Mouse (Mus musculus) neural tube, embryonic 11.5 days (tissue): Measurements from ENCODE around the gene Hspa4. TPM values are rescaled to one million over a fixed set of nuclear protein-coding genes. Genes with fewer than 3 reads are reported as not detected.
"Not testable (repeated sequence)": the region's sequence is repeated elsewhere in the genome, so short reads cannot be mapped to it uniquely, and the experiment has no call there.

Experiments
- ATAC-seq: fragments of 200-750 bp; cut with Nextera tagmentation; 2 replicates; pipeline ENCODE4 v1.8.0; 2017; ENCODE audit warnings: moderate number of reproducible peaks, mild to moderate bottlenecking, moderate TSS enrichment, moderate library complexity; ENCODE audit not compliant: insufficient read depth, low FRiP score, low TSS enrichment
- DNase-seq: peaks from one replicate; pipeline ENCODE4 v3.0.0-alpha.2; 2015; ENCODE audit warnings: low spot score
- H3K27ac ChIP-seq: fragments of 300-500 bp; sonication (generic); 2 replicates; pipeline ENCODE4 v1.5.1; 2014; ENCODE audit warnings: low read depth, mild to moderate bottlenecking, low read length
- H3K27me3 ChIP-seq: fragments of 300-500 bp; sonication (generic); 2 replicates; pipeline ENCODE4 v1.6.1; 2014; ENCODE audit warnings: mild to moderate bottlenecking, low read length, mixed read lengths; ENCODE audit not compliant: control insufficient read depth, insufficient read depth
- H3K36me3 ChIP-seq: fragments of 300-500 bp; sonication (generic); 2 replicates; pipeline ENCODE4 v1.6.1; 2014; ENCODE audit warnings: mild to moderate bottlenecking, low read length, moderate library complexity, mixed read lengths; ENCODE audit not compliant: control insufficient read depth, insufficient read depth
- H3K4me1 ChIP-seq: fragments of 300-500 bp; sonication (generic); 2 replicates; pipeline ENCODE4 v1.6.1; 2014; ENCODE audit warnings: low read length, mixed read lengths; ENCODE audit not compliant: control insufficient read depth, insufficient read depth
- H3K4me2 ChIP-seq: fragments of 300-500 bp; sonication (generic); 2 replicates; pipeline ENCODE4 v1.6.1; 2014; ENCODE audit warnings: low read depth, mild to moderate bottlenecking, moderate library complexity
- H3K4me3 ChIP-seq: fragments of 300-500 bp; sonication (generic); 2 replicates; pipeline ENCODE4 v1.5.1; 2014; ENCODE audit warnings: low read depth, low read length
- H3K9ac ChIP-seq: fragments of 300-500 bp; sonication (generic); 2 replicates; pipeline ENCODE4 v1.6.1; 2014; ENCODE audit warnings: mild to moderate bottlenecking, low read length
- H3K9me3 ChIP-seq: fragments of 300-500 bp; sonication (generic); 2 replicates; pipeline ENCODE4 v1.6.1; 2016; ENCODE audit warnings: low read length; ENCODE audit not compliant: control insufficient read depth
- WGBS: fragments of 180-500 bp; shearing (Covaris S2); extraction: QIAGEN DNeasy Blood & Tissue Kit; methylation state at CpG from one replicate; pipeline ENCODE4 v1.1.7; 2014; 5-methylcytosine and 5-hydroxymethylcytosine counted together
- polyA plus RNA-seq: library from polyadenylated mRNA; unstranded; fragments of >200 nt; fragmentation: Nextera tagmentation; extraction: Ambion mirVana; gene quantifications from 2 replicates; pipeline ENCODE4 v1.2.1, GENCODE M21; 2014

Gene Hspa4
- polyA plus RNA-seq, 1 experiment from 2014 or later, result 115 TPM

DNA sequence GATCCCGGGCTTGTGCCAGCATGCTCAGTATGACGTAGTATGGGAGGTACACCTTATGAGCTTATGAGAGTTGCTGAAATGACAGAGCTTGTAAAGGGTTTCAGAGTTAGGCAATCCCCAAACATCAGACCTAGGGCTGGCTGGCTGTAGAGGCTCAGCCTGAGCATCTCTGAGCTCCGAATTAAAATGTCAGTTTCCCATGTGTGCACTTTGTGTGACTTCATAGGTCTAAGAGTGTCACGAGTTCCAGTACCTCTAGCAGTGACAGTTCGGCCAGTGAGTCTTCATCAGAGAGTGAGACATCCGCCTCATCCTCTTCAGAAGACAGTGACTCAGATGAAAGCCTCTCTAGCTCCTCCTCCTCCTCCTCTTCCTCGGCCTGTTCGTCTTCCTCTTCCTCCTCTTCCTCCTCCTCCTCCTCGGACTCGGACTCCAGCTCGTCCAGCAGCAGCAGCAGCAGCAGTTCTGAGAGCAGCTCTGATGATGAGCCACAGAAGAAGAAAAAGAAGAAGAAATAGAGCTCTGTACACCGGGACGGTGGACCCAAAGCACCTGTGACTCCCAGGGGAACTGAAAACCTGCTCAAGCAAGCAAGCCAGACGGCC lies 31.9 kb upstream of the Hspa4 start:
- peaks cover 7% of the 10 kb centered on the region for H3K36me3 ChIP-seq
- H3K9me3 ChIP-seq, result no peaks in the 10 kb centered on the region
- no peak overlapping the region for H3K4me2 ChIP-seq
- H3K27ac ChIP-seq, result no peak overlapping the region
- no peaks in the 10 kb centered on the region for H3K27me3 ChIP-seq
- DNase-seq (no peak), ATAC-seq (no peak)
- no peak overlapping the region for H3K9ac ChIP-seq
- no peak overlapping the region for H3K4me3 ChIP-seq
- 88% methylated on average over 14 of the region's 14 CpGs for WGBS
- H3K4me1 ChIP-seq, result no peaks in the 10 kb centered on the region

DNA sequence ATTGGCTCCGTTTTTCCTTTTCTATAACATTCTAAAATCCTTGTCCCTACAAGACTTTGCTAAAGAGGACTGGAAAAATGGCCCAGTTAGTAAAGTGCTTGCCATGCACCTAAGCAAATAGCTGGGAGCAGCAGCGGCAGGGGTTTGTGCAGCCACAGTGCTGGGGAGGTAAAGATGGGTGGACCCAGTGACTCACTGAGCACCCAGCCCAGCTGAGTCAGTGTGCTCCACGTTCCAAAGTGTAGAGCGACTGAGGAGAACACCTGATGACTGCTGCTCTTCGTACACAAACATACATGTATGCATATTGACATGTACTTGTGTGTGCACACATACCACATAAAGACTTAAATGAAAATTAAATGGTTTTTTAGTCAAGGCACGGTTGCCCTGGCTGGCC lies 30.9 kb upstream of the Hspa4 start:
- Histone ChIP-seq H3K9me3 (no peaks in the 10 kb centered on the region), H3K4me1 (no peaks in the 10 kb centered on the region), H3K27me3 (no peaks in the 10 kb centered on the region), H3K36me3 (peaks cover 7% of the 10 kb centered on the region), H3K4me2 (no peak overlapping the region), H3K4me3 (no peak overlapping the region), H3K27ac (no peak overlapping the region), H3K9ac (no peak overlapping the region)
- DNase-seq, result no peak
- ATAC-seq, result no peak
- WGBS, result 94% methylated on average over 6 of the region's 6 CpGs

DNA sequence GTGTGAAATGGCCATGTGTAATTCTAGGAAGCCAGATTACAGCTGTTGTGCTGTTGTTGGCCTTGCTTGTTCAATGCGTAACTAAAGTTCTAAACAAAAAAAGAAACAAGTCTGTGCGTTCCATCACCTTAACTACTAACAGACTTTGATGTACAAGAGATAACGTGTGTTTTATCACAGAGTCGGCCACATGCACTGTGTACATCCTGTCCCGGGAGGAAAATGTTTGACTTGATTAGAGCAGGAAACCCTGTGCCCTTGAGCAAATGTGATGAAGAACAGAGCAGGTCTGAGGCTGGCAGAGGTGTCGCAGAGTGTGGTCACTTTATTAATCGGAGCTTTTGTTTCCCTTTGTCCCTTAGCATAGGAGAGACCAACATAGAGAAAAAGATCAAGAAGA lies 30.1 kb upstream of the Hspa4 start:
- Histone ChIP-seq H3K36me3 (peaks cover 7% of the 10 kb centered on the region), H3K9me3 (no peaks in the 10 kb centered on the region), H3K4me1 (no peaks in the 10 kb centered on the region), H3K9ac (no peak overlapping the region), H3K4me2 (no peak overlapping the region), H3K27me3 (no peaks in the 10 kb centered on the region), H3K4me3 (no peak overlapping the region), H3K27ac (no peak overlapping the region)
- no peak for ATAC-seq
- DNase-seq, result no peak
- WGBS, result 96% methylated on average over 7 of the region's 7 CpGs

DNA sequence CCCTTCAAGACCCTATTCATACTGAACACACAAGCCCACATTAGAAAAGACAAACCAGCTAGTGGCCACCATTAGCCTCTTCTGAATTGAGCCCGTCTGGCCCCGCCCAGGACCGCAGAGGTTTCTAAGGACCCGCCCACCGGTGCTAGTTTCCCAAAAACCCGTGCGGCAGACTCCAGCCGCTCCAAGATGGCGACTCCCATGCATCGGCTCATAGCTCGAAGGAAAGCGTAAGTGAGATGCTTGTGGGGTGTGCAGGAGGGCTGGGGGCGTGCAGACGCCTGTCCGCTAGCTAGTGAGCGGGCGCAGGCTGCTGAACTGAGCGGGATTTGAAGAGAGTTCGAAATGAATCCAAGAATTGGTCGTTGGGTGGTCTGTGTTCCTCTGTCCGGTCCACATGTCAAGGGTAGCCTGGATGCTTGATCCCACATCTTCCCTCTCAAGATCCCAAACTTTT lies 24.3 kb upstream of the Hspa4 start, which contains the start of gene Zcchc10:
Gene Zcchc10, plus strand, starts transcription at position 168 of the 457 bp plus-strand sequence.
- H3K36me3 ChIP-seq, result 0 out of 2 replicates have a peak, but pooled peaks cover 4% of the 10 kb centered on the region
- no peaks in the 10 kb centered on the region for H3K9me3 ChIP-seq
- ATAC-seq (peak; percentile 69), DNase-seq (peak; percentile 91)
- H3K27ac ChIP-seq, result no peak within 1 kb of the TSS
- peak within 1 kb of the TSS; percentile 81 for H3K9ac ChIP-seq
- H3K27me3 ChIP-seq, result no peaks in the 10 kb centered on the region
- WGBS, result under 1% methylated on average over 21 of the region's 21 CpGs
- 0 out of 2 replicates have a peak, but pooled peaks cover 2% of the 10 kb centered on the region for H3K4me1 ChIP-seq
- peak within 1 kb of the TSS; percentile 51 for H3K4me2 ChIP-seq
- H3K4me3 ChIP-seq, result peak within 1 kb of the TSS; percentile 71

DNA sequence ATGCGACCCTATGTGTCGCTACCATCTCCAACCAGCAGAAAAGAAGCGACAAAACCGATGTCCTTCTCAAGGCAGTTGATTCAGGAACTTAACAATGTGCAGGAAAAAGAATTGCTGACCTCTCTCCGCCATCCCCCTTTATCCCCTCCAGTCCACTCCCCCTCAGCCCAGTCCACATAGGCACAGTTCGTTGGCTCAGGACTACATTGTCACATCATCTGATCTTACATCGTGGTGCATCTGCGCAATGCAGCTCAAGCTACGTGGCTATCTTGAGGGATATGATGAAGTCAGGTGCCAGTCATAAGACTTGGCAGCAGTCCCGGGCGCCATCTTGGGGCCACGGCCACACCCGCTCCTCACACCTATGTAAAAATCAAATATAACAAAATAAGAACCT lies 19.6 kb upstream of the Hspa4 start:
- H3K9ac ChIP-seq, H3K4me2 ChIP-seq, DNase-seq, H3K4me3 ChIP-seq, H3K36me3 ChIP-seq, H3K4me1 ChIP-seq, ATAC-seq, H3K9me3 ChIP-seq, H3K27ac ChIP-seq, H3K27me3 ChIP-seq: not testable (repeated sequence)
- WGBS, result 95% methylated on average over 13 of the region's 13 CpGs

DNA sequence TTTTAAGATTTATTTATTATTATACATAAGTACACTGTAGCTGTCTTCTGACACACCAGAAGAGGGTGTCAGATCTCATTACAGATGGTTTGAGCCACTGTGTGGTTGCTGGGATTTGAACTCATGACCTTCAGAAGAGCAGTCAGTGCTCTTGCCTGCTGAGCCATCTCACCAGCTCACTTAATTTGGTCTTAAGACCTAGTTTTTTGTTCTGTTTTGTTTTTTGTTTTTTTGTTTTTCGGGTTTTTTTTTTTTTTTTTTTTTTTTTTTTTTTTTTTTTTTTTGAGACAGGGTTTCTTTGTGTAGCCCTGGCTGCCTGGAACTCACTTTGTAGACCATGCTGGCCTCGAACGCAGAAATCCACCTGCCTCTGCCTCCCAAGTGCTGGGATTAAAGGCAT lies 18.3 kb upstream of the Hspa4 start:
- H3K27me3 ChIP-seq, H3K4me3 ChIP-seq, H3K9me3 ChIP-seq, H3K9ac ChIP-seq, DNase-seq, ATAC-seq, H3K4me2 ChIP-seq, H3K27ac ChIP-seq, H3K36me3 ChIP-seq, H3K4me1 ChIP-seq: not testable (repeated sequence)
- 86% methylated on average over 3 of the region's 3 CpGs for WGBS

DNA sequence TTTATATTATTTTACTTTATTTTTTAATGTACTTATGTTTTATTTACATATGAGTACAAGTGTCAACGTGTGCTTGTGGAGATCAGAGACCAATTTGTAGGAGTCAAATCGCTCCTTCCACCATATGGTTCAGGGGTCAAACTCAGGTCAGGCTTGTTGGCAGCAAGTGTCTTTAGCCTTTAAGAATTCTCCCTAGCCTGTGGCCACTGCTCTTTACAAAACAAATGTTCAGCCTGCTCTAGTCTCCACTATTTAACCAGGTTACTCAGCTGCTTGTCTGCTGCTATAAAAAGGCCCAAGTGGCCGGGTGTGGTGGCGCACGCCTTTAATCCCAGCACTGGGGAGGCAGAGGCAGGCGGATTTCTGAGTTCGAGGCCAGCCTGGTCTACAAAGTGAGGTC lies 17.8 kb upstream of the Hspa4 start:
- ATAC-seq, result no peak
- H3K27ac ChIP-seq, result no peak overlapping the region
- no peaks in the 10 kb centered on the region for H3K9me3 ChIP-seq
- no peaks in the 10 kb centered on the region for H3K27me3 ChIP-seq
- WGBS, result 64% methylated on average over 7 of the region's 7 CpGs
- DNase-seq, result peak; percentile 18
- no peaks in the 10 kb centered on the region for H3K4me1 ChIP-seq
- no peaks in the 10 kb centered on the region for H3K36me3 ChIP-seq
- H3K4me2 ChIP-seq, result no peak overlapping the region
- no peak overlapping the region for H3K9ac ChIP-seq
- H3K4me3 ChIP-seq, result no peak overlapping the region

DNA sequence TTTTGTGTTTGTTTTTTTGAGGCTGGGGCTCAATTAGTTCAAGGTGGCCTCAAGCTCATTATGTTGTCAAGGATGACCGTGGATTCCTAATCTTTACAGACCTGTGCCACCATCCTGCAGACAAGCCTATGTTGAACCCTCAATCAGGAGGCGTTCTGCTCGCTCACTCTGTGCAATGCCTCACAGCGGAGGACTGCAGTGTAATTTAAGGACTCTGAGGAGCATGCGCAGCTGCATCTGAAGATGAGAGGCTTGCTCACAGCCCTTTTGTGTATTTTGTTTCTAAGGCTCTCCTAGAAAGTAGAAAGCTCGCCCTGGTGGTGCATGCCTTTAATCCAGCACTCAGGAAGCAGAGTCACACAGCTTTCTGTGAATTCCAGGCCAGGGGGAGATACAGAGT lies 16.7 kb upstream of the Hspa4 start:
- H3K27ac ChIP-seq, result no peak overlapping the region
- no peak overlapping the region for H3K4me2 ChIP-seq
- H3K9me3 ChIP-seq, result no peaks in the 10 kb centered on the region
- H3K36me3 ChIP-seq, result no peaks in the 10 kb centered on the region
- no peak for DNase-seq
- WGBS, result 37% methylated on average over 6 of the region's 6 CpGs
- no peaks in the 10 kb centered on the region for H3K27me3 ChIP-seq
- H3K4me1 ChIP-seq, result no peaks in the 10 kb centered on the region
- no peak overlapping the region for H3K4me3 ChIP-seq
- ATAC-seq, result no peak
- H3K9ac ChIP-seq, result no peak overlapping the region

DNA sequence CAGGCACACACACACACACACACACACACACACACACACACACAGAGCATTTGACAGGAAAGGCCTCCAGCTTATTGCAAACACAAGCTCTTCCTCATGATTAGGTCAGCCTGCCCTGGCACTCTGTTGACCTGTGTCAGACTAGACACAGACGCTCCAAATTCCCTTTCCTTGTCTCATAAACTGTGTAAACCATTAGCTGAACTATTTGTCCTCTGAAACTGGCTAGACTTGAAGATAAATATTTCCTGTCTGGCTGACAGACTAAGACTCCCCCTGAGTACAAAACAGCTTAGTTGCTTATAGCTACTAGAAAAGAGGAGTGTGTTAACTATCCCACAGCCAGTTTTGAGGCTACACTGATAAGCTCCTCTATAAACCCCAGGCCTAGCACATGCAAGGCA lies 14.5 kb upstream of the Hspa4 start:
- 52% methylated on average over 1 of the region's 1 CpGs for WGBS
- no peaks in the 10 kb centered on the region for H3K4me1 ChIP-seq
- no peak overlapping the region for H3K9ac ChIP-seq
- H3K36me3 ChIP-seq, result no peaks in the 10 kb centered on the region
- H3K27me3 ChIP-seq, result no peaks in the 10 kb centered on the region
- no peak overlapping the region for H3K4me2 ChIP-seq
- H3K4me3 ChIP-seq, result no peak overlapping the region
- no peaks in the 10 kb centered on the region for H3K9me3 ChIP-seq
- DNase-seq, result no peak
- no peak for ATAC-seq
- no peak overlapping the region for H3K27ac ChIP-seq
